Mouse (Mus musculus) monocyte, adult 2 months (primary cell): ENCODE data around the gene Pgpep1.

Source experiments
- DNase-seq, 2 experiments: peaks; one replicate each; pipeline ENCODE4 v3.0.0; 2022; ENCODE audit warnings: low spot score in 2 of 2, low read depth in 1 of 2

The Pgpep1 gene

DNA sequence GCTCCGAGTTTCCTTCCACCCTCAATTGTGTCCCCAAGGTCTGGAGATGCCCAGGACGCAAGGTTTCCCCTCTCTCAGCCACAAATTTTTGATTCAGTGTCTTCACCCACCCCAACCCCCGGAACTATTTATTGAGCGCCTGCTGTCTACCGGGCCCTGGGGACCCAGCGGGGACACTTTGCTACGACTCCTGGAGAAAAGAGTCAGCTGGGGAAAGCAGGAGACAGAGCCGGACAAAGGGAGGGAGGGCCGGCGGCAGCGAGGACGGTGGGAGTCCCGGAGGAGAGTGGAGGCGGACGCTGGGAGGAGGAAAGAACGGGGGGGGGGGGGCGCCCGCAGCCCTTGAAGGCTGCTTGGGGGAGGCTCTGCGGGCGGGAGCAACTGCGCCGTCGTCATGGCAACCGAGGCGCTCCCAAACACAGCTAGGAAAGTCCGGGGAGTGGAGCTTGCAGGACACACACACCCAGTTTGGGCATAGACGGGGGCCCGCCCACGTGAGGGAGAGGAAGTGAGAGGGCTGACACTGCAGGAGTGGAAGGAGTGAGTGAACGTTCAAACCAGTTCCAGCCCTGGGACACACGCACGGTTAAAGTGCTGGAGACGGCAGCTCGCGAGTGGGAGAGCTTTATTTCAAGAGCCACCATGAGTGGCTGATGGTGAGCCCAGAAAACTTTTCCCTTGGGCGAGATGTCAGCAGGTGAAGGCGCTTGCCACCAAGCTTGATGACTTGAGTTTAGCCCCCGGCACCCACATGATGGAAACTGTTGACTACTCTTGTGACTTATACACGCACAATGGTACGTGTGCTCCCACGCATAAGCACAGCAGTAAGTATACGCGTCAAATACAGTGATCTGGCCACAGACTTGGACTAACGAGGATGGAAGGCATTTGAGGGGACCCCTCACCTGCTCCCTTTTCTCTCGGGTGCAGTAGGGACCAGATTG, 50.1 kb downstream of the Pgpep1 start:
- peak; percentile 90 to 93 for DNase-seq

DNA sequence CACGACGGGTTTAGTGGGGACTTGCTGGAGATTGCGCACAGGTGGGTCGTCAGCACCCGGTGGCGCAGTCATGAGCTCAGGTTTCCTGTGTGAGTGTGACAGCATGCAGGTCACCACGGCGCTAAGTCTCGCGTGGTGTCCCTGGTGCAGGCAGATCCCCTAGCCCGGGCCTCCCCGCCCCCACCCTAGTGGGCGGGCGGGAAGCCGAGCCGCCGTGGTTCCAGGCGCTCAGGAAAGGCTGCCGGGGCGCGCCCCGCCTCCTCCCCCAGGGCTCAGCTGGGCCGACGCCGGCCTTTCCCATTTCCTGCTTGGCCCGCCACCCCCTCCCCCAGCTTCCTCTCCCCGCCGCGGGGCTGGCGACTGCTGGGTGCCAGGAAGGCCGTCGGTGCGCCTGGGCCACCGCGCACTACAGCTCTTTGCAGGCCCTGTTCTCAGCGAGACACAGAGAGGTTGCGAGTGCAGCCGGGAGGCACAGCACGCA, 50.8 kb downstream of the Pgpep1 start:
- DNase-seq, result peak; percentile 65 to 78

DNA sequence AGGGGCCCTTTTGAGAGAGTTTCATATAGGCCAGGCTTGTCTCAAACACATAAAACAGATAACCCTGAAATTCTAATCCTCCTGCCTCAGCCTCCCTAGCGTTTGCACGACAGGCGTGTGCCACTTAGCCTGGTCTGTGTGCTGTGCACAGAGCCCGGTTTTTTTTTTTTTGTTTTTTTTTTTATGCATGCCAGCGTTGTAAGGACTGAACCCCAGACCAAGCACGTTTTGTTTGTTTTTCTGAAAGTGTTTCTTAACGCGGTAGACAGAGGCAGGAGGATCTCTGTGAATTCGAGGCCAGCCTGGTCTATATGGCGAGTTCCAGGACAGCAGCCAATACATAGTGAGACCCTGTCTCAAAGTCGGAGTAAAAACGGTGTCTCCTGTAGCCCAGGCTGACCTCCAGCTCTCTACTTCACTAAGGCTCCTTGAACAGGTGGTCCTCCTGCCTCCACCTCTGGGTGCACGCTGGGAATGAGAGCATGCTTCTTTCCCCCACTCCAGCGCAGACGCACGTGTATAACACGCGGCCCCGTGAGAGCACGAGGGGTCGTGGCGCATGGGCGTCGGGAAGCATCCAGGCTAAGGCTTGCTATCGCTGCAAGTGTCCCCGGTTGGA, 51.3 kb downstream of the Pgpep1 start, which contains the start of gene Ssbp4:
Gene Ssbp4, minus strand, starts transcription at position 124 of the 619 bp plus-strand sequence.
- no peak for DNase-seq

DNA sequence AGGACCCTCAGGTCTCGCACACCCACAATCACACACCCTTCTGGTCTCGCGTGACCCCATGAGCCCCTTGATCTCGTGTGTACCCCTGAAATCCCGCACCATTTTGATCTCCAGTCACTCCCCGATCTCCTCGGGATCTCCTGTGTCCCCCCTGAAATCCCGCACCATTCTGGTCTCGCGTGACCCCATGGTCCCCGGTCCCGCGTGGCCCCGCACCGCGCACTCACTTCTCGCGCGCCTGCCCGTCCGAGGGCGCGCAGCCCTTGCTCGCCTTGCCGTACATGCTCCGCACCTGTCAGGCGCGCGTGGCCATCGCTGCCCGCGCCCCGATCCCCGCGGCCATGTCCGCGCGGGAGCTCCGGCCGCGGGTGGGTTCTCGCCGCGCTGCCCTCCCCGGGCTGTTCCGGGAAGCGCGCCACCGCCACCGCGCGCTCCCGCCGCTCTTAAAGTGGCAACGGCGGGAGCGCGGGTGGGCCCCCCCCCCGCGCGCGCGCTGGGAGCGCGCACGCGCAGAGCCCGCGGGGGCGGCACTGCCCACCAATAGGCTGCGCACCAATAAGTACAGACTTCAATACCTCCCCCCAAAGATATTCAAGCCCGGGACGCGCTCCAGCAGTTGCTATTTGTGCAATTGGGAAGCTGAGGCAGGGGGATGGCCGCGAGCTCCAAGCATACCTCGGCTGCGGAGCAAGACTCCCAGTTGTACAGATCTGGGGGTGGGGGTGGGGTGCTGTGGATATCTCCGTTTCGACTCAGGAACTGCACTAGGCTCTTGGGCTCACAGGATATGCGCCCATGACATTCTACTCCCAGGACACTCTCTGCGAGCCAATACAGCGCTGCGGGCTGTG, 52.1 kb downstream of the Pgpep1 start:
- no peak for DNase-seq

DNA sequence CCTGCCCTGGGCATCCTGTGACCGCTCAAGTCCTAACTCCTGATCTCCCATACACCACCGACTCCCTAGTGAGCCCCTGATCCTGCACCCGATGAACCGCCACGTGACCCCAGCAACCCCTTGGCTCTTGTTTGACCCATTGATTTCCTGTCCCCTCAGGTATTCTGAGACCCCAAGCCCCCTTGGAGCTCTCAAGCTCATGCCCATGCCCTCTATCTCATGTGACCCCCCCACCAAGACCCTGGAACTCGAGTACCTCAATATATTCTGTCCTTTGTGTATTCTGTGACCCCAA, 52.6 kb downstream of the Pgpep1 start:
- no peak for DNase-seq

DNA sequence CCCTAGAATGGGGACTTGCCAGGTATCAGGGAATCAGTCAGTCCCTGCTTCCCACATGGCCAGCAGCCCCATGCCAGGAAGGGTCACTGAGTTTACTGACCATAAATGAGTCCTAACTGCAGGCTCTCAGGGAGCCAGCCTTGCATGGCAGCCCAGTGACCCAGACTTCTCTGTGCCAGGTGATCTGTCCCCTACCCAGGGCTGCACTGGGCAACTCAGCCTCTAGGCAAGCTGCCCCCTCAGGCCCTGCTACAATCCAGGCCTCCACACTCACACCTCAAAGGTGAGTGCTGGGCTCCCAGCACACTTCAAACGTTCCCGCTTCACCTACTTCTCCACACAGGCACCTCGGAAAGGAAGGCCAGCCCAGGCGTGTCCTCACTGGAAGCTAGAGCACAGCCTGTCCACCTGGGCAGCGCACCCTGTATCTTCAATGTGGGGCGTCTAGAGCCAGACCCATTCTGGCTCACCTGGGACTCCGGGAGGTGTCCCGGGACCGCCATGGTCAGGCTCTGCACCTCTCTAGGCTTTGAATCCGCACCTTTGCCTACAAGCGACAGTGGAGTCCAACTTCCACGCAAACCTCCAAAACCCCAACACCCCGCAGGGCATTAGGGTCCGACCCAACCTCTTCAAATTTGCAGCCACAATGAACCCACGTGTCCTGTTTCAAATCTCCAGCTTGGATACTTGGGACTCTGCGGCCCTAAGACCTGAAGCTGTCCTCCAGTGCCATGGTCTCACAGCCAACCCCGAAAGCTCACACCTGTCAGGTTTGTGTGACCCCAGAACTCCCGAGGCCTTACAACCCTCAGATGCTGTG, 53.2 kb downstream of the Pgpep1 start:
- no peak for DNase-seq

DNA sequence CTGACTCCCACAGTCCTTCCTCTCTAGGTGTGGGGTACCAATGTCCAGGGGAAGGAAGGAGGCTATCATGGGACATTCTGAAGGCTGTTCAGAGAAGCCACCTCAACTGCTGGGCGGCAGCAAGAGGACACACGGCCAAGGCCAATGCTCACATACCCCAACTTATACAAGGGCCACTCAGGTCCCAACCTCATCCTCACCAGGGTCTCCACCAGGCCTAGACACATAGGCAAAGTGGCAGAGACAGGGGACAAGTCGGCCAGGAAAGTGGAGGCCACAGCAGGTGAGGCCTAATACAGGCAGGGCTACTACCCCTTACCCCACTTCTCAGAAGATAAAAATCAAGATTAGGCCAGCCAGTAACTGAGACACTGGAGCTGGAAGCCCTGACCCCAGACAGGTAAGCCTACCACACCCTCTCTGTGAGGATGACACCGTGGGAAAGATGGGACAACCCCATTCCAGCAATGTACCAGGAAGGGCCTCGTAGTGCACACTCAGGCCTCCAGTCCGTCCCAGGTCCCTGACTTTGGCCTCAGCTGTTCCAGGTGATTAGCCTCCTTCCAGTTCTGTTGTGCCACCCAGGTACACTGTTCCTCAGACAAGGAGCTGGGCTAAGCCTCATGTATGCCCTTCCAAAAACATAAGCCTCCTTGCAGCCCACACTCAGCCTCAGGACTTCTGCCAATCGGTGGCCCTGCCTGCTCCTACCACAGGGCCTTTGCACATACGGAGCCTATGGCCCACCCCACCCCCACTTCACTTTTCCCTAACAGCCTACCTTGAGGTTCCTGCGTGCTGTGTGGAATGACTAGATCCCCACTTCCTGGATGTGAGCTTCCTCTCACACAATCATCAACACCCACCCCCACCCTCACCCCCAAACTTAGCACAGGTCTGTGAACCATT, 54.1 kb downstream of the Pgpep1 start:
- DNase-seq, result no peak

DNA sequence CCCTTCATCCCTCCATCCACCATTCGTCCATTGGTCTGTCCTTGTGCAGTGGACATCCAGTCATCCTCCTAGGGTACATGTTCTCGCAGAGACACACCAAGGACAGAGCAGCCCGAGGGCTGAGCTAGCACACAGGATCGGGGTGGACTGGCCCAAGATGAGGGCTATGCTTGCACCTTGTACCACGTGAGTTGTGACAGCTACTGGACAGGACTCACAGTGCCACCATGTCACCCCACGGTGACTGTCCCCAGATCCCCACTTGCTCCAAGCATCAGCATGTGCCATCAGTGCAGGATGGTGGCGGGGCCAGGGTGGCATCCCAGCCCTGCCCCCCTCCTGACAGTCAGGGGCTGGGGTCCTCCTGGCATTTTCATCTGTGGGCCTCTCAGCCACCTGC, 55.6 kb downstream of the Pgpep1 start:
- no peak for DNase-seq

DNA sequence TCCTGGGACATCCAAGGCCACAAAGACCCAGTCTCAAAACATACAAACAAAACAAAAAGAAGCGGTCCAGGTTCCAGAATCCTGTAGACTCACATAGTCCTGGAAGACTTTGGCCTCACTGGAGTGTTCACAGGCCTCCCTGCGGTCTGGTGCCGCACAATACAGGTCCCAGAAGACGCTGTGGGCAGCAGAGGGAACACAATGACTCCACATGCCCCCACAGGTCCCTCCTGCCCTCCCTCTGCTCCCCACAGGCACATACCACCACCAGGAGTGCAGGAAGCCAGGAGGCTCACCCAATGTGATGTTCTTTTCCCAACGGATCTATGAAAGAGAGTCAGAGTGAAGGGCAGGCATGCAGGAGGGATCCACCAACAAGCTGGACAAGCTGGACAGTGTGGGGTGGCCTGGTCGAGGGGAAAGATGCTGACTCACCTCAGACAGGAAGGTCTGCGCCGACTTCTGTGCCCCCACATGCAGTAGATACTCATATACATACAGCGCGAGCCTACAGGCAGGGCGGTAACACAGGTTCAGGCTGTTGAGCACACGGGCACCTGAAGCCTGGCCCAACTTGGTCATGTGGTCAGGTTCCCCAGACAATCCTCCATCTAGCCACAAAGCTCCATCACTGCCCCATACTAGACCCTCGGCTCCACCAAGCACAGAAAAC, 57.9 kb downstream of the Pgpep1 start:
- no peak for DNase-seq

DNA sequence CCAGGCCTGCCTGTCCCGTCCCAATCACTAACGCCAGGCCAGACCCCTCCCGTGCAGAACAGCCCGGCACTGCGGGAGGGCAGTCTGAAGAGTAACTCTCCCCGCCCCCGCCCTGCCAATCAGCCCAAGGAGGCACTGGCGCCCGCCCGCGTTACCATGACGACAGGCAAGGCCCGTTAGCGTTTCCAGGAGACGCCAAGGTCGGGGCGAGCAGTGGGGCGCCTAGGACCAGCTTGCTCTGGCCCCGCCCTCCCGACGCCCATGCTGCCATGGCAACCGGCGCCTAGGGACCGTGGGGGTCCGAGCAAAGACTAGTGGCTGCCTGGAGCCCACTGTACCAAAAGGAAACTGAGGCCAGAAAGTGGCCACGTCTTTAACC, 58.9 kb downstream of the Pgpep1 start:
- DNase-seq, result peak in 1 of 2 experiments; percentile 50

DNA sequence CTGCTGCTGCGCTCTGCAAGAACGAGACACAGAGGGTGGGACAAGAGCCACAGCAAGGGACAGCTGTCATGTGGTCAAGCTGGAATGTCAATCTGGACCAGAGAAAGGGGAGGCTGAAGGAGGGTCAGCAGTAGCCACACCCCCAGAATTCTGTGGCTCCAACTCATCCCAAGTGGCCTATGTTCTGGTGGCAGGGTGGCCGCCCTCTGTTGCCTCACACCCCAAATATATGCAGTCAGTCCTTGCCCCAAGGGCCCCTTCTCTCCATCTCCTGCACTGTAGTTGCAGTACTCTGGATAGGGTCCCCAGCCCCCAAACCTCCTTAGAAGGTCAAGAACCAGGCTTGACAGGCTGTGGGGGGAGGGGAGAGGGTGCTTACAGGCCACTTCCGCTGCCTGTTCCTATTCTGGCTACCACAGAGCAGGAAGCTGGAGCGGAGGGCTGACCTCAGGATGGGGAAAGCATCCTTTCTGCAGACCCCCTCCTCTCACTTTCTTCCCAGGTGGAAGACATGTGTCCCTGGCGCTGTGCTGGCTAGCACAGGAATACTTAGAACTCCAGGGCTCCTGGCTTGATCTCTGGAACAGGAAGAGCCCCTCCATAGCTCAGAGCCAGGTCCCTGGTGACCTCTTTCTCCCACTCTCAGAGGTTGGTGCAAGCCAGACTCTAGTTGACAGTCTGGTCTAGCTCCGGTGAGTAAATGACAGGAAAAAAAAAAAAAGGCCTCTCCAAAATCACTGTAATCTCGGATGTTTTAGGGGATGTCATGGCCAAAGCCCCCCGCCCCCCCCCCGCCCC, 59.5 kb downstream of the Pgpep1 start:
- DNase-seq, result no peak

DNA sequence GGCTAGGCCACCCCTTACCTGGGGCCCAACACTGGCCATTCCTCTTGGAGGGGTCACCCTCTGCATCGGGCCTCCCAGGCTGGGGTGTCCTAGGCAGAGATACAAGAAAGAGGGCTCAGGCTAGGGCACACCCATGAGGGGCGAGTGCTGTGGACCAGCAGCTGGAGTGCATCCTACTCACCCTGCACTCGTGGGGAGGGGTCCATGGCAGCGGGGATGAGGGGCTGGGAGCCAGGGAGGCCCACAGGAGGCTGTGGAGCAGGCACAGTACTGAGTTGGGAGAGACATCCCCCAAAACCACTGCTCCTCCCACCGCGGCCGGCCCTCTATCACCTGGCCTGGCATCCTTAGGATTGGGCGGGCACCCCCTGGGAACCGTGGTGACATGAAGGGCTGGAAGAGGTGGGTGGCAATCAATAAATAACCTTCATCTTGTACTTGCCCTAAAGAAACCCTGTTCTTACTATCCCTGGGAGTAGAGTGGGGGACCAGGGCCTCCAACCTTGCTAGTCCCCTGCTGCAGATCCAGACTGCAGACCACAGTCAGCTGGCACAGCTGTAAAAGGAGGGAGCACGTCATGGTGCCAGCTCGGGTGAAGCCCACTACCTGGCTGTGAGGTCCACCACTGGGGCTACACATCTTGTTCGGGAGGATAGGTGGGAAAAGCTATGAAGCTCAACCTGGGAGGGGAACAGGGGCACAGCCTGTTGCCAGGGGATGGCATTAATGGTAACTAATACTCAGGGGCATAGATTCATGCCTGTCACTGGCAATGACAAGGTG, 60.5 kb downstream of the Pgpep1 start:
- no peak for DNase-seq

DNA sequence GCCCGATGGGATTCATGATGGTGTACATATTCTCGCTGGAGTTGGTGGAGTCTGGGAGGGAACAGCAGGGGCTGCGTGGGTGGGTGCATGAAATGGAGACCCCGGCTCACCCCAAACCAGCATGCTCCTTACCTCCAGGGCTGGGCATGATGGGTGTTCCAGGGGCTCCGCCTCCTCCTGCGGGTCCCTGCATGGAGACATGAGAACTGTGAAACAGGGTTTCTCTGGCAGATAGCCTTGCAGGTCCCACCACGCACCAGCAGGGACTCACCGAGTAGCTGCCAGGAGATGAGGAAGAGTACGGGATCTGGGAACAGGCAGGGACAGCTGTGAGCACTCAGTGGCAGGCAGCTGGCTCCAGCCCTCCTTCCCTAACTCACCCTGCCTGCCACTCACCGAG, 61.5 kb downstream of the Pgpep1 start:
- no peak for DNase-seq

DNA sequence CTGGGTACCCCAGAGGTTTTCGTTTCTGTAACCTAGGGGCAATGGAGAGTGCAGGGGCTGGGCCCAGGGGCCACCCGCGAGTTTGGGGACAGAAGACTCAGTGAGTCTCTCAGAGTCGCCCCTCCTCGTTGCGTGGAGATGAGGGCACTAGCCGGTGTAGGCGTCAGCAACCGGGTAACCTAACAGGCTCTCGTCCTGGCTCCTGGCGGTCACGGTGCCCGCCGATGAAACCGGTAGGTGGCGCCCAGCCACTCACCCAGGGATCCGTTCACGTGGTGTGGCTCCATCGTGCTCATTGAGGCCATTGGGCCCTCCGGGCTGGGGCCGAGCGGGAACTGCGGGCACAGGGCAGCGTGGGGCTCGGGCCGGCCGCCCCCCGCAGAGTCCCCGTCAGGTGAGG, 61.9 kb downstream of the Pgpep1 start:
- no peak for DNase-seq

DNA sequence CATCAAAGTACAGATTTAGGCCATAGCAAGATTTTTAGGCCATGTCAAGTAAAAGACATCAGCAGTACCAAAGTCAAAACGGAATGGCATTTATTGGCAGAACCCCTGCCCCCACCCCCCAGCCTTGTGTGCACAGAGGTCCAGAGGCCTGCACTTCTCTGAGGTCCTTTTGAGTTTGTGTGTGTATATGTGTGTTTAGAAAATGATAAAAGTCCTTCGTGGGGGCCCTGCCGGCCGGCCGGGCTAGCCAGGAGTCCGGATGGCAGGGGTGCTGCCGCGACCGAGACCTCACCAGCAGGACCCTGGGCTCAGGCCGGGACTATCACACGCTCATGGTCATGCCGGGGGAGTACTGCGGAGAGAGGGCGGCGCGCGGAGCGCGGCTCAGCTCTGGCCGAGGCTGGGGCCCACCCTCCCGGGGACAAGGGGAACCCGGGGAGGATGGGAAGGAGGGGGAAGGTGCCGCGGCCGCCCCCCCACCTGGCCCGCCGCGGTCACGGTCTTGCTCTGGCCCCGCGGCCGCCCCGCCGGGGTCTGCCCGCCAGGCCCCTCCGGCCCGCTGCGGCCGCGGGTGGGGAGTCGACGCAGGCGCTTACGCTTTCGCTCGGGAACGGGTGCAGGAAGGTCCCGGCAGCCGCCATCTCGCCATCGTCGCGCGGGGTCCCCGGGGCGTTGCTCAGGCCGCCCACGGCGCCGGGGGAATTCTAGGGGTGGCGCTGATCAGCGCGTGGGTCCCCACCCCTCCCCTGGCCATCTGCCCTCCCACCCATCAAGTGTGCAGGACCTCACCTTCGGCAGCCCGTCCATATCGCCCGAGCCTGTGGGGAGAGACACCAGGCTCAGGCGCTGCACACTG, 62.5 kb downstream of the Pgpep1 start:
- no peak for DNase-seq

DNA sequence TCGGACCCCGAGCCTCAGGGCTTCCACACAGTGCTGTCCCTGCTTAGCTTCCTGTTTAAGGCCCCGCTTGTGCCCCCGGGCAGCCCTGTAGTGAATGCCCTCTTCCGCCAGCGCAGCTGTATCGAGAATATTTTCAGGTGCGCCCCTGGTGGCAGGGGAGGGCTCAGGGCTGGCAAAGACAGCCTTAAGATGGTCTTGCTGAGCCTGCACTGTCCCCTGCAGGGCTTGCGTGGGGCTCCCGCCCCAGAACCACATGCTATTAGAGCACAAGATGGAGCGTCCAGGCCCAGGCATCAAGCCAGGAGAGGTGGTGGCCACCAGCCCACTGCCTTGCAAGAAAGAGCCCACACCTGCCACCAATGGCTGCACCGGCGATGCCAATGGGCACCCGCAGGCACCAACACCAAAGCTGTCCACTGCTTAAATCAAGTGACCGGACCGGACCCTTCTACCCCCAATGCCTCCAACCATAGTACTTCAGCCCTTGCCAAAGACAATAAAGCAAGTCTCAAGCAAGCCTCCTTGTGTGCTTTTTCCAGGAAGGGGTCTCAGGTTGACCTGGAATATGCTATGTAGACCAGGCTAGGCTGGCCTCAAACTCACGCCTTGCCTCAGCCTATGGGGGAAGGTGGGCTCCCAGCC, 63.3 kb downstream of the Pgpep1 start:
- no peak for DNase-seq
